Mouse (Mus musculus) bone marrow macrophage, adult 2 months (primary cell): ENCODE measurements around the gene Exoc4.

Source experiments
- CTCF ChIP-seq: IDR thresholded peaks from 2 replicates; pipeline ENCODE4 v1.5.1; 2012; ENCODE audit warnings: low read depth, mild to moderate bottlenecking, low read length, moderate library complexity
- POLR2A ChIP-seq: IDR thresholded peaks from 2 replicates; pipeline ENCODE4 v1.6.1; 2012; ENCODE audit warnings: mild to moderate bottlenecking, low read depth, low read length, borderline replicate concordance

DNA sequence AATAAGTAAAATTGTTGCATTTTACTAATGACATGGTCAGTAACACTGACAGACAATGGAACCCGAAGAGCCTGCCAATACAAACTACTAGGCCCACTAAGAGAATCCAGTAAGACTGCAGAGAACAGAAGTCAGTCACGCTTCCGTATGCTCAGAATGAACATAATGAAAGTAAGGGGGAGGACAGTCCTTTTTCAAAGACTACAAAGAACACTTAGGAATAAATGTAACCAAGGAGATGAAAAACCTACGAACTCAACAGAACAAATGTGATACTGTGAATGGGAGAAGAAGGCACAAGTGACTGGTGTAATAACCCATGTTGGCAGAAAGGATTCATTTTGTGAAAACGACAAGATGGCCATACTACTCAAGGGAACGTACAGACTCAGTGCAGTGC is 579.6 kb downstream of the Exoc4 start:
- no peak for TF ChIP-seq POLR2A
- no peak for TF ChIP-seq CTCF
